Mouse (Mus musculus): ENCODE results near the gene Hoxb8. TPM values are rescaled to one million over a fixed set of nuclear protein-coding genes. Genes with fewer than 3 reads are reported as not detected.

Gene Hoxb8
- total RNA-seq, 2 experiments from 2014 or later = not detected

- no peak for ATAC-seq (ENCODE audit: poor library complexity, severe bottlenecking)
These were observed 14.4 kb upstream of the Hoxb8 start for GRCm38 (mm10) chr11:96267021-96267920.

GRCm38 (mm10) chr11:96268031-96268745 lies 13.5 kb upstream of the Hoxb8 start:
- ATAC-seq (ENCODE audit: poor library complexity, severe bottlenecking) = no peak

GRCm38 (mm10) chr11:96269869-96270268 lies 11.8 kb upstream of the Hoxb8 start:
- no peak for ATAC-seq (ENCODE audit: poor library complexity, severe bottlenecking)

- ATAC-seq (ENCODE audit: poor library complexity, severe bottlenecking) = no peak
These were observed 10.6 kb upstream of the Hoxb8 start, which contains the start of gene Hoxb9 for GRCm38 (mm10) chr11:96270996-96271540. Hoxb9 (plus strand) TSS chr11:96271457.

- no peak for ATAC-seq (ENCODE audit: poor library complexity, severe bottlenecking)
These were observed 10.1 kb upstream of the Hoxb8 start for GRCm38 (mm10) chr11:96271541-96272011.

- ATAC-seq (ENCODE audit: poor library complexity, severe bottlenecking) = no peak
These were observed 9.4 kb upstream of the Hoxb8 start for GRCm38 (mm10) chr11:96272024-96272921.

GRCm38 (mm10) chr11:96274428-96274827 lies 7.3 kb upstream of the Hoxb8 start:
- ATAC-seq (ENCODE audit: poor library complexity, severe bottlenecking) = no peak

- ATAC-seq (ENCODE audit: poor library complexity, severe bottlenecking) = no peak
These were observed 5.8 kb upstream of the Hoxb8 start for GRCm38 (mm10) chr11:96275896-96276295.

- no peak for ATAC-seq (ENCODE audit: poor library complexity, severe bottlenecking)
These were observed 4.3 kb upstream of the Hoxb8 start for GRCm38 (mm10) chr11:96277151-96278044.

- ATAC-seq (ENCODE audit: poor library complexity, severe bottlenecking) = no peak
These were observed 3.4 kb upstream of the Hoxb8 start for GRCm38 (mm10) chr11:96278324-96278723.

- peak; percentile 81 for ATAC-seq (ENCODE audit: poor library complexity, severe bottlenecking)
These were observed 2.9 kb upstream of the Hoxb8 start for GRCm38 (mm10) chr11:96278773-96279172.

- no peak for ATAC-seq (ENCODE audit: poor library complexity, severe bottlenecking)
These were observed 2.1 kb upstream of the Hoxb8 start for GRCm38 (mm10) chr11:96279421-96280233.

GRCm38 (mm10) chr11:96280399-96281378 lies 1.0 kb upstream of the Hoxb8 start:
- ATAC-seq (ENCODE audit: poor library complexity, severe bottlenecking) = no peak

GRCm38 (mm10) chr11:96281396-96281795 lies 309 bp upstream of the Hoxb8 start:
- no peak for ATAC-seq (ENCODE audit: poor library complexity, severe bottlenecking)

GRCm38 (mm10) chr11:96282795-96283430 lies 1.2 kb downstream of the Hoxb8 start:
- ATAC-seq (ENCODE audit: poor library complexity, severe bottlenecking) = no peak

- no peak for ATAC-seq (ENCODE audit: poor library complexity, severe bottlenecking)
These were observed 2.5 kb downstream of the Hoxb8 start for GRCm38 (mm10) chr11:96284041-96284749.
